Mouse (Mus musculus) heart, adult 2 months (tissue): ENCODE data around the gene Fads3.

Experiments used
- CTCF ChIP-seq: fragments of 200-600 bp; IDR thresholded peaks from 2 replicates; pipeline ENCODE4 v1.8.1; 2022; ENCODE audit warnings: antibody characterized with exemption, mild to moderate bottlenecking, moderate library complexity
- POLR2A ChIP-seq: fragments of 200-500 bp; IDR thresholded peaks from 2 replicates; pipeline ENCODE4 v1.6.1; 2011; ENCODE audit warnings: mild to moderate bottlenecking, low read depth, low read length, control low read depth; ENCODE audit not compliant: insufficient read depth

- TF ChIP-seq CTCF (no peak), POLR2A (no peak)
Measured at GRCm38 (mm10) chr19:10018527-10018818, 22.9 kb upstream of the Fads3 start.
